Mouse (Mus musculus): ENCODE measurements at regions not wholly inside any gene's neighbourhood (a gene's known extent, or its start where the extent isn't known, plus 50 kb on each side); places are given as distances from the start of the nearest gene placed in this dataset.
A peak's percentile ranks its signal among the peaks of the same experiment; 100 is the strongest.

GRCm38 (mm10) chr13:84646899-84647298 lies 424.8 kb downstream of the Tmem161b start:
- in situ Hi-C loops (cut with MboI; ENCODE audit: low sequenced_read_pairs in 2 of 2, unreplicated experiment in 2 of 2): no loop called here

GRCm38 (mm10) chr13:84648056-84648455 lies 426.0 kb downstream of the Tmem161b start:
- in situ Hi-C loops (cut with MboI; ENCODE audit: low sequenced_read_pairs in 2 of 2, unreplicated experiment in 2 of 2): no loop called here
- no peak for TF ChIP-seq MAFK (IDR thresholded peaks at IDR 0.05; ENCODE audit: insufficient read depth, low read depth, low read length)
- no peak for TF ChIP-seq ZNF384 (IDR thresholded peaks at IDR 0.05; ENCODE audit: low read depth, low read length)
- TF ChIP-seq CHD2 (IDR thresholded peaks at IDR 0.05; ENCODE audit: low read depth, low read length): no peak
- no peak for TF ChIP-seq ZC3H11A (IDR thresholded peaks at IDR 0.05; ENCODE audit: borderline replicate concordance, low read depth, low read length)
- no peak for TF ChIP-seq HCFC1 (IDR thresholded peaks at IDR 0.05; ENCODE audit: borderline replicate concordance, insufficient read depth, low read length)
- Histone ChIP-seq H3K4me3 (ENCODE audit: insufficient read depth in 1 of 2, low read depth in 1 of 2, low read length in 2 of 2, poor library complexity in 1 of 2, severe bottlenecking in 1 of 2) (no peak overlapping the region), H3K36me3 (ENCODE audit: control insufficient read depth, insufficient read depth, low read length, poor library complexity, severe bottlenecking) (no peaks in the 10 kb centered on the region), H3K4me1 (ENCODE audit: control insufficient read depth in 2 of 2, insufficient read depth in 2 of 2, low read length in 2 of 2, poor library complexity in 1 of 2) (no peaks in the 10 kb centered on the region), H3K27ac (ENCODE audit: insufficient read depth, low read depth, low read length, poor library complexity, severe bottlenecking) (no peak overlapping the region), H3K9me3 (ENCODE audit: control insufficient read depth, insufficient read depth, low read depth, low read length) (no peaks in the 10 kb centered on the region), H3K9ac (ENCODE audit: insufficient read depth, low read depth, low read length, poor library complexity, severe bottlenecking) (no peak overlapping the region)
- DNase-seq (ENCODE audit: low read depth, low spot score): no peak

More at GRCm38 (mm10) chr13:84646899-84647298, 424.8 kb downstream of the Tmem161b start:
- Histone ChIP-seq H3K36me3 (ENCODE audit: control insufficient read depth, insufficient read depth, low read length, poor library complexity, severe bottlenecking) (no peaks in the 10 kb centered on the region), H3K4me3 (ENCODE audit: insufficient read depth in 1 of 2, low read depth in 1 of 2, low read length in 2 of 2, poor library complexity in 1 of 2, severe bottlenecking in 1 of 2) (no peak overlapping the region), H3K4me1 (ENCODE audit: control insufficient read depth in 2 of 2, insufficient read depth in 2 of 2, low read length in 2 of 2, poor library complexity in 1 of 2) (no peaks in the 10 kb centered on the region), H3K27ac (ENCODE audit: insufficient read depth, low read depth, low read length, poor library complexity, severe bottlenecking) (no peak overlapping the region), H3K9me3 (ENCODE audit: control insufficient read depth, insufficient read depth, low read depth, low read length) (no peaks in the 10 kb centered on the region), H3K9ac (ENCODE audit: insufficient read depth, low read depth, low read length, poor library complexity, severe bottlenecking) (no peak overlapping the region)
- no peak for TF ChIP-seq ZC3H11A (IDR thresholded peaks at IDR 0.05; ENCODE audit: borderline replicate concordance, low read depth, low read length)
- no peak for TF ChIP-seq CHD2 (IDR thresholded peaks at IDR 0.05; ENCODE audit: low read depth, low read length)
- TF ChIP-seq HCFC1 (IDR thresholded peaks at IDR 0.05; ENCODE audit: borderline replicate concordance, insufficient read depth, low read length): no peak
- TF ChIP-seq ZNF384 (IDR thresholded peaks at IDR 0.05; ENCODE audit: low read depth, low read length): no peak
- TF ChIP-seq MAFK (IDR thresholded peaks at IDR 0.05; ENCODE audit: insufficient read depth, low read depth, low read length): no peak
- no peak for DNase-seq (ENCODE audit: low read depth, low spot score)

- TF ChIP-seq CHD2 (IDR thresholded peaks at IDR 0.05; ENCODE audit: low read depth, low read length) (no peak), ZNF384 (IDR thresholded peaks at IDR 0.05; ENCODE audit: low read depth, low read length) (no peak), HCFC1 (IDR thresholded peaks at IDR 0.05; ENCODE audit: borderline replicate concordance, insufficient read depth, low read length) (no peak), ZC3H11A (IDR thresholded peaks at IDR 0.05; ENCODE audit: borderline replicate concordance, low read depth, low read length) (no peak), MAFK (IDR thresholded peaks at IDR 0.05; ENCODE audit: insufficient read depth, low read depth, low read length) (no peak)
- no peak overlapping the region for H3K9ac ChIP-seq (ENCODE audit: insufficient read depth, low read depth, low read length, poor library complexity, severe bottlenecking)
Observed at GRCm38 (mm10) chr13:84663967-84664366, 441.9 kb downstream of the Tmem161b start.

GRCm38 (mm10) chr13:84680971-84681370 lies 458.9 kb downstream of the Tmem161b start:
- in situ Hi-C loops (cut with MboI; ENCODE audit: low sequenced_read_pairs in 2 of 2, unreplicated experiment in 2 of 2): no loop called here
- no peaks in the 10 kb centered on the region for H3K4me1 ChIP-seq (ENCODE audit: control insufficient read depth in 2 of 2, insufficient read depth in 2 of 2, low read length in 2 of 2, poor library complexity in 1 of 2)
- H3K9me3 ChIP-seq (ENCODE audit: control insufficient read depth, insufficient read depth, low read depth, low read length): no peaks in the 10 kb centered on the region
- H3K27ac ChIP-seq (ENCODE audit: insufficient read depth, low read depth, low read length, poor library complexity, severe bottlenecking): no peak overlapping the region
- DNase-seq (ENCODE audit: low read depth, low spot score): no peak
- no peak overlapping the region for H3K9ac ChIP-seq (ENCODE audit: insufficient read depth, low read depth, low read length, poor library complexity, severe bottlenecking)
- no peak for TF ChIP-seq MAFK (IDR thresholded peaks at IDR 0.05; ENCODE audit: insufficient read depth, low read depth, low read length)
- TF ChIP-seq ZNF384 (IDR thresholded peaks at IDR 0.05; ENCODE audit: low read depth, low read length): no peak
- no peak for TF ChIP-seq CHD2 (IDR thresholded peaks at IDR 0.05; ENCODE audit: low read depth, low read length)
- TF ChIP-seq ZC3H11A (IDR thresholded peaks at IDR 0.05; ENCODE audit: borderline replicate concordance, low read depth, low read length): no peak
- TF ChIP-seq HCFC1 (IDR thresholded peaks at IDR 0.05; ENCODE audit: borderline replicate concordance, insufficient read depth, low read length): no peak
- H3K4me3 ChIP-seq (ENCODE audit: insufficient read depth in 1 of 2, low read depth in 1 of 2, low read length in 2 of 2, poor library complexity in 1 of 2, severe bottlenecking in 1 of 2): no peak overlapping the region
- no peaks in the 10 kb centered on the region for H3K36me3 ChIP-seq (ENCODE audit: control insufficient read depth, insufficient read depth, low read length, poor library complexity, severe bottlenecking)

More at GRCm38 (mm10) chr13:84663967-84664366, 441.9 kb downstream of the Tmem161b start:
- Histone ChIP-seq H3K36me3 (ENCODE audit: control insufficient read depth, insufficient read depth, low read length, poor library complexity, severe bottlenecking) (no peaks in the 10 kb centered on the region), H3K27ac (ENCODE audit: insufficient read depth, low read depth, low read length, poor library complexity, severe bottlenecking) (no peak overlapping the region), H3K4me1 (ENCODE audit: control insufficient read depth in 2 of 2, insufficient read depth in 2 of 2, low read length in 2 of 2, poor library complexity in 1 of 2) (no peaks in the 10 kb centered on the region), H3K4me3 (ENCODE audit: insufficient read depth in 1 of 2, low read depth in 1 of 2, low read length in 2 of 2, poor library complexity in 1 of 2, severe bottlenecking in 1 of 2) (no peak overlapping the region), H3K9me3 (ENCODE audit: control insufficient read depth, insufficient read depth, low read depth, low read length) (no peaks in the 10 kb centered on the region)
- in situ Hi-C loops (cut with MboI; ENCODE audit: low sequenced_read_pairs in 2 of 2, unreplicated experiment in 2 of 2): no loop called here
- DNase-seq (ENCODE audit: low read depth, low spot score): no peak

- Histone ChIP-seq H3K36me3 (ENCODE audit: control insufficient read depth, insufficient read depth, low read length, poor library complexity, severe bottlenecking) (no peaks in the 10 kb centered on the region), H3K9ac (ENCODE audit: insufficient read depth, low read depth, low read length, poor library complexity, severe bottlenecking) (no peak overlapping the region), H3K27ac (ENCODE audit: insufficient read depth, low read depth, low read length, poor library complexity, severe bottlenecking) (no peak overlapping the region), H3K4me3 (ENCODE audit: insufficient read depth in 1 of 2, low read depth in 1 of 2, low read length in 2 of 2, poor library complexity in 1 of 2, severe bottlenecking in 1 of 2) (no peak overlapping the region), H3K9me3 (ENCODE audit: control insufficient read depth, insufficient read depth, low read depth, low read length) (no peaks in the 10 kb centered on the region), H3K4me1 (ENCODE audit: control insufficient read depth in 2 of 2, insufficient read depth in 2 of 2, low read length in 2 of 2, poor library complexity in 1 of 2) (no peaks in the 10 kb centered on the region)
- in situ Hi-C loops (cut with MboI; ENCODE audit: low sequenced_read_pairs in 2 of 2, unreplicated experiment in 2 of 2): no loop called here
- DNase-seq (ENCODE audit: low read depth, low spot score): peak; percentile 6
- no peak for TF ChIP-seq ZC3H11A (IDR thresholded peaks at IDR 0.05; ENCODE audit: borderline replicate concordance, low read depth, low read length)
- TF ChIP-seq CHD2 (IDR thresholded peaks at IDR 0.05; ENCODE audit: low read depth, low read length): no peak
- no peak for TF ChIP-seq HCFC1 (IDR thresholded peaks at IDR 0.05; ENCODE audit: borderline replicate concordance, insufficient read depth, low read length)
- TF ChIP-seq ZNF384 (IDR thresholded peaks at IDR 0.05; ENCODE audit: low read depth, low read length): no peak
- TF ChIP-seq MAFK (IDR thresholded peaks at IDR 0.05; ENCODE audit: insufficient read depth, low read depth, low read length): no peak
Observed at GRCm38 (mm10) chr13:84685930-84686329, 463.8 kb downstream of the Tmem161b start.

Data from ES-E14 (cell line).